Mouse (Mus musculus) limb, embryonic 14.5 days (tissue): ENCODE measurements around the gene Plaur. TPM values are rescaled to one million over a fixed set of nuclear protein-coding genes. Genes with fewer than 3 reads are reported as not detected.

Experiments used
- ATAC-seq: fragments of 200-750 bp; cut with Nextera tagmentation; 2 replicates; pipeline ENCODE4 v1.8.0; 2017; ENCODE audit warnings: low read depth, moderate number of reproducible peaks, moderate TSS enrichment; ENCODE audit not compliant: low FRiP score
- DNase-seq: peaks from one replicate; pipeline ENCODE4 v3.0.0-alpha.2; 2015; ENCODE audit warnings: low spot score
- H3K27ac ChIP-seq: fragments of 300-500 bp; sonication (generic); replicated peaks from 2 replicates; pipeline ENCODE4 v1.5.1; 2014; ENCODE audit warnings: low read depth, mild to moderate bottlenecking, low read length, moderate library complexity, mixed read lengths
- H3K27me3 ChIP-seq: fragments of 300-500 bp; sonication (generic); 2 replicates; pipeline ENCODE4 v1.6.1; 2014; ENCODE audit warnings: low read length, mixed read lengths; ENCODE audit not compliant: control insufficient read depth, insufficient read depth
- H3K36me3 ChIP-seq: fragments of 300-500 bp; sonication (generic); 2 replicates; pipeline ENCODE4 v1.6.1; 2014; ENCODE audit warnings: mild to moderate bottlenecking, low read length, moderate library complexity, mixed read lengths; ENCODE audit not compliant: control insufficient read depth, insufficient read depth
- H3K4me1 ChIP-seq: fragments of 300-500 bp; sonication (generic); 2 replicates; pipeline ENCODE4 v1.6.1; 2014; ENCODE audit warnings: antibody characterized with exemption, low read length, mixed read lengths; ENCODE audit not compliant: control insufficient read depth, insufficient read depth
- H3K4me2 ChIP-seq: fragments of 300-500 bp; sonication (generic); replicated peaks from 2 replicates; pipeline ENCODE4 v1.6.1; 2014; ENCODE audit warnings: low read depth, mild to moderate bottlenecking, low read length, moderate library complexity; ENCODE audit not compliant: severe bottlenecking
- H3K4me3 ChIP-seq: fragments of 300-500 bp; sonication (generic); replicated peaks from 2 replicates; pipeline ENCODE4 v1.5.1; 2014; ENCODE audit warnings: low read length
- H3K9ac ChIP-seq: fragments of 300-500 bp; sonication (generic); 2 replicates; pipeline ENCODE4 v1.6.1; 2014; ENCODE audit warnings: mild to moderate bottlenecking, low read depth, low read length, moderate library complexity; ENCODE audit not compliant: severe bottlenecking
- H3K9me3 ChIP-seq: fragments of 300-500 bp; sonication (generic); 2 replicates; pipeline ENCODE4 v1.6.1; 2016; ENCODE audit warnings: low read length; ENCODE audit not compliant: control insufficient read depth
- POLR2A ChIP-seq: fragments of 200-500 bp; IDR thresholded peaks from 2 replicates; pipeline ENCODE4 v1.8.0; 2012; ENCODE audit warnings: inconsistent platforms, mild to moderate bottlenecking, moderate library complexity, borderline replicate concordance; ENCODE audit not compliant: insufficient read depth, insufficient read length; ENCODE audit errors: extremely low read depth
- WGBS: fragments of 180-500 bp; shearing (Covaris S2); extraction: QIAGEN DNeasy Blood & Tissue Kit; methylation state at CpG from one replicate; pipeline ENCODE4 v1.1.7; 2014; 5-methylcytosine and 5-hydroxymethylcytosine counted together
- polyA plus RNA-seq, 2 experiments: library from polyadenylated mRNA; depleted of rRNA in 1 of 2; stranded (reverse) in 1 of 2; unstranded in 1 of 2; fragments of >200 nt; fragmentation: Nextera tagmentation in 1 of 2; extraction: Ambion mirVana in 1 of 2; gene quantifications; 2 replicates each; pipeline versions ENCODE4 v1.2.1 to v1.2.3; 2012 to 2014

Plaur gene
- polyA plus RNA-seq, 2 experiments, result 7.5 to 8.3 TPM

DNA sequence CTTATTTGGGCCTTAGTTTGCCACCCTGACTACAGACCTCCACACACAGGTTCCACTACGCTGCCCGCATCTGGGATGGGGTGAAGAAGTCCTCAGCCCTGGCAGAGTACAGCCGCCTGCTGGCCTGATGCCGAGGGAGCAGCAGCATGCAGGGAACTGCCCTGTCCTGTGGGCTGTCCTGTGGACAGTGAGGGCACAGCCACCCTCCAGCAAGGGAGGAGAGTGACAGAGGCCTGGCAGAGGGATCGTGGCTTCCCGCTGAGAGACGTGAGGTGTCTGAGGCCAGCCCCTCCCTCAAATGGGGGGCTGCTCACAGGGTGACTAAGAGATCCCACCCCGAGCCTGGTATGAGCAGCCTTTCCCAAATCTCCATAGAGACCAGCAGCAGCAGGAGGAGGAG, 40.0 kb upstream of the Plaur start:
- DNase-seq, result no peak
- H3K4me2 ChIP-seq, result no peak overlapping the region
- H3K27me3 ChIP-seq, result no peaks in the 10 kb centered on the region
- ATAC-seq, result no peak
- peaks cover 38% of the 10 kb centered on the region for H3K36me3 ChIP-seq
- H3K9ac ChIP-seq, result no peak overlapping the region
- no peak for TF ChIP-seq POLR2A
- H3K4me1 ChIP-seq, result no peaks in the 10 kb centered on the region
- H3K27ac ChIP-seq, result no peak overlapping the region
- no peak overlapping the region for H3K4me3 ChIP-seq
- WGBS, result 77% methylated on average over 8 of the region's 8 CpGs
- no peaks in the 10 kb centered on the region for H3K9me3 ChIP-seq

GRCm38 (mm10) chr7:24423107-24423763, 39.0 kb upstream of the Plaur start:
- ATAC-seq (no peak), DNase-seq (no peak)
- Histone ChIP-seq H3K27me3 (no peaks in the 10 kb centered on the region), H3K4me2 (no peak overlapping the region), H3K4me3 (no peak overlapping the region), H3K36me3 (peaks cover 38% of the 10 kb centered on the region), H3K9ac (no peak overlapping the region), H3K27ac (no peak overlapping the region), H3K4me1 (no peaks in the 10 kb centered on the region), H3K9me3 (no peaks in the 10 kb centered on the region)
- WGBS, result 87% methylated on average over 15 of the region's 15 CpGs
- no peak for TF ChIP-seq POLR2A

DNA sequence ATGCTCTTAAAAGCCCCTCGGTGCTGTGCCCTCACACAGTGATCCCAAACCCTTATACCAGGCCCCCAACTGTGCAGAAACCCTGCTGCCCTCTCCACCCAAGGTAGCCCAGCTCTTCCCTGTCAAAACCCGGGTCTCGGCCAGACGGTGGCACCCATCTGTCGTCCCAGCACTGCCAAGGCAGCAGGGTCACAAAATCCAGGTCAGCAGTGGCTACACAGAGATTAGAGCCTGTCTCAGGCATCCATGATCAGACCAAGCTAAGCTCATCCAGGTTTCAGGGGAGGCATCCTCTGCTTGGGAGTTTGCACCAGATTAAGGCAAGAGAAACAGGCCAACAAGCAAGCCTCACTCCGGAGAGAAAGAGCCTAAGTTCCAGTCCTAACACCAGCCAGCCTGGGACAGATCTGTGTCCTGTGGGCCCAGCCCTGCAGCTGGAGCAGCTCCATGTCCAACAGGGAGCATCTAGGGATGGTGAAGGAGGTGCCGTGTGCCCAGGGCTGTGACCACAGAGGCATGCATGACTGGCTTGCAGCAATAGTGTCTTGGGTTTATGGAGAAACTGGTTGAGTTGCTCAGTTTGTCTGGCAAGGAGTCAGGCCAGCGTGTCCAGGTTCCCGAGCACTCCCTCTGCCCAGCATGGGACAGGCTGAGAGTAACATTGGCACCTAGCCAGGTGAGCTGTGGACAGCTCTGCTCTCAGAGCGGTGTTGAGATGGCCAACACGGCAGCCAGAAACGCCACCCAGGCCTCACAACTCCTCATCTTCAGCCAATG, 38.1 kb upstream of the Plaur start:
- no peak for TF ChIP-seq POLR2A
- Histone ChIP-seq H3K4me2 (no peak overlapping the region), H3K4me3 (no peak overlapping the region), H3K9me3 (no peaks in the 10 kb centered on the region), H3K4me1 (no peaks in the 10 kb centered on the region), H3K27me3 (no peaks in the 10 kb centered on the region), H3K27ac (no peak overlapping the region), H3K36me3 (peaks cover 38% of the 10 kb centered on the region), H3K9ac (no peak overlapping the region)
- 77% methylated on average over 12 of the region's 12 CpGs for WGBS
- ATAC-seq (no peak), DNase-seq (no peak)

- Histone ChIP-seq H3K4me3 (no peak overlapping the region), H3K27me3 (no peaks in the 10 kb centered on the region), H3K27ac (no peak overlapping the region), H3K4me1 (no peaks in the 10 kb centered on the region), H3K4me2 (no peak overlapping the region), H3K9ac (no peak overlapping the region), H3K36me3 (peaks cover 28% of the 10 kb centered on the region), H3K9me3 (no peaks in the 10 kb centered on the region)
- no peak for DNase-seq
- TF ChIP-seq POLR2A, result no peak
- 63% methylated on average over 9 of the region's 9 CpGs for WGBS
- no peak for ATAC-seq
These were observed 36.4 kb upstream of the Plaur start for GRCm38 (mm10) chr7:24425919-24426318.

DNA sequence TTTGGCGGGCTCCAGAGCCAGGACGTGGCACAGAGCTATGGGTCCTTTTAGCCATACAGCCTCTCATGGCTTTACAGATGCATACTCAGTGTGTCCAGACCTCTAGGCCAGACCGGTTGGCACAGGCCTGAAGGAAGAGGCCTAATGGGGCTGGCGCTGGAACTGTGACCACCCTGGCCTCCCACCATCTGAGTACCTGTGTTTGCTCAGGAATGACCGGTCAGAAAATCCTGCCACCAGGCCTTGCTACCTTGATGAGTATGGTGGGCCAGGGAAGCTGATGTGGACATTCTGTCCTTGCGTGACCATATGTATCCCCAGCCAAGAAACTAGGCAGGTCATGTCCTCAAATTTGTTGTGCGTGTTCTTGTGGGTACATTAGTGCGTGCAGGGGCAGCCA, 35.1 kb upstream of the Plaur start:
- WGBS, result 91% methylated on average over 8 of the region's 8 CpGs
- TF ChIP-seq POLR2A, result no peak
- H3K4me3 ChIP-seq, result no peak overlapping the region
- peaks cover 16% of the 10 kb centered on the region for H3K36me3 ChIP-seq
- no peaks in the 10 kb centered on the region for H3K9me3 ChIP-seq
- no peaks in the 10 kb centered on the region for H3K4me1 ChIP-seq
- H3K4me2 ChIP-seq, result no peak overlapping the region
- H3K27me3 ChIP-seq, result no peaks in the 10 kb centered on the region
- no peak for ATAC-seq
- DNase-seq, result no peak
- H3K27ac ChIP-seq, result no peak overlapping the region
- no peak overlapping the region for H3K9ac ChIP-seq
